Mouse (Mus musculus) cerebellum, adult 2 months (tissue): ENCODE results near the gene Bspry. TPM values are rescaled to one million over a fixed set of nuclear protein-coding genes. Genes with fewer than 3 reads are reported as not detected.

ENCODE experiments used
- DNase-seq, 2 experiments: peaks; one replicate each; pipeline ENCODE4 v3.0.0; 2021
- H3K27ac ChIP-seq: fragments of 200-500 bp; 2 replicates; pipeline ENCODE4 v1.5.1; 2012; ENCODE audit warnings: low read length, control low read depth, inconsistent platforms; ENCODE audit not compliant: insufficient read depth
- H3K27me3 ChIP-seq: fragments of 200-500 bp; 2 replicates; pipeline ENCODE4 v1.6.1; 2012; ENCODE audit warnings: inconsistent platforms, mild to moderate bottlenecking, low read length, moderate library complexity; ENCODE audit not compliant: control insufficient read depth, insufficient read depth
- H3K4me1 ChIP-seq: fragments of 200-500 bp; 2 replicates; pipeline ENCODE4 v1.6.1; 2011; ENCODE audit warnings: low read length; ENCODE audit not compliant: control insufficient read depth, insufficient read depth
- H3K4me3 ChIP-seq: fragments of 200-500 bp; replicated peaks from 2 replicates; pipeline ENCODE3; 2011; ENCODE audit warnings: mild to moderate bottlenecking, low read depth, low read length, control low read depth; ENCODE audit not compliant: insufficient read depth
- CTCF ChIP-seq: fragments of 200-500 bp; IDR thresholded peaks from 2 replicates; pipeline ENCODE4 v1.5.1; 2011; ENCODE audit warnings: low read depth, mild to moderate bottlenecking, control low read depth, low read length, moderate library complexity, borderline replicate concordance; ENCODE audit not compliant: insufficient read depth
- POLR2A ChIP-seq: fragments of 200-500 bp; IDR thresholded peaks from 2 replicates; pipeline ENCODE4 v1.6.1; 2011; ENCODE audit warnings: low read length, control low read depth, borderline replicate concordance; ENCODE audit not compliant: insufficient read depth
- WGBS: fragments of 180-500 bp; shearing (Covaris S2); methylation state at CpG from one replicate; pipeline ENCODE4 v1.1.7; 2018; 5-methylcytosine and 5-hydroxymethylcytosine counted together
- polyA plus RNA-seq: library from polyadenylated mRNA; depleted of rRNA; stranded (reverse); fragments of >200 nt; gene quantifications from 2 replicates; pipeline ENCODE4 v1.2.3, GENCODE M21; 2012

Bspry gene
- polyA plus RNA-seq, 1 experiment = 1.2 TPM

DNA sequence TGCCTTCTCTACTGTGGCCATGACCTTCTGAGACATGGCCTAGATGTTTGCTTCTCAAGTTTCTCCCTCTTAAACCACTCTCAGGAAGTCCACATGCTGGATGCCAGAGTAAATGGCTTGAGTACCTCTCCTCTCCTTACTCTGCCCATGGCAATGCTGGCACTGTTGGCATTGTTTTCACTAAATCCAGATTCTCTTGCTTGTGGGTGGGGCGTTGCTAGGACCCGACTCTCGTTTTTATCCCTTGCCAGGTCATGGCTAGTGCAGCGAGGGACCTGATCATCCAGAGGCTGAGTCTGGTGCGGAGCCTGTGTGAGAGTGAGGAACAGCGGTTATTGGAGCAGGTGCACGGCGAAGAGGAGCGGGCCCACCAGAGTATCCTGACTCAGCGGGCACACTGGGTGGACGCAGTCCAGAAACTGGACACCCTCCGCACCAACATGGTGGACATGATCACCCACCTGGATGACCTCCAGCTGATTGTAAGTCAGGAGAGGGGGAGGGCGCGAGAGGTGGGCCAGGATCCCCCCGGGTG is 6.4 kb downstream of the Bspry start:
- Histone ChIP-seq H3K4me3 (no peak overlapping the region), H3K27me3 (no peaks in the 10 kb centered on the region), H3K4me1 (no peaks in the 10 kb centered on the region), H3K27ac (no peak overlapping the region)
- no peak for TF ChIP-seq CTCF
- no peak for DNase-seq
- WGBS = 84% methylated on average over 15 of the region's 15 CpGs

DNA sequence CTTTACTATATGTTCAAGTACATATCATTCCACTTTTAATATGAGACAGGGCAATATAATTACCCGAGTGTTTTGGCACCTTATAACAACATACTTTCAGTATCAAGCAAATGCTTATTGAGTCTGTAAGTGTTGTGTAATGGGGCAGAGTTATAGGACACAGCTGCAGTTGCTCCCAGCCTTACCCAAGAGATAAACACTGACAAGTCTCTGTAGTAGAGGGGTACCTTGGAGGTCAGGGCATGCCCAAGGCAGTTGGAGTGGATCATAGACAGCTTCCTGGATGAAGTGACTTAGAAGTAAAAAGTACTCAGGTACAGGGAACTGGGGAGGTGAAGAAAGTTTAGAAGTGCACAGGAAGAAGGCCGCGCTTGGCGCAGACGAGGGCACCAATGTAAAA is 7.3 kb downstream of the Bspry start:
- H3K4me1 ChIP-seq = no peaks in the 10 kb centered on the region
- TF ChIP-seq POLR2A = no peak
- TF ChIP-seq CTCF = no peak
- no peak overlapping the region for H3K4me3 ChIP-seq
- no peak overlapping the region for H3K27ac ChIP-seq
- no peaks in the 10 kb centered on the region for H3K27me3 ChIP-seq
- WGBS = 95% methylated on average over 5 of the region's 5 CpGs
- no peak for DNase-seq

DNA sequence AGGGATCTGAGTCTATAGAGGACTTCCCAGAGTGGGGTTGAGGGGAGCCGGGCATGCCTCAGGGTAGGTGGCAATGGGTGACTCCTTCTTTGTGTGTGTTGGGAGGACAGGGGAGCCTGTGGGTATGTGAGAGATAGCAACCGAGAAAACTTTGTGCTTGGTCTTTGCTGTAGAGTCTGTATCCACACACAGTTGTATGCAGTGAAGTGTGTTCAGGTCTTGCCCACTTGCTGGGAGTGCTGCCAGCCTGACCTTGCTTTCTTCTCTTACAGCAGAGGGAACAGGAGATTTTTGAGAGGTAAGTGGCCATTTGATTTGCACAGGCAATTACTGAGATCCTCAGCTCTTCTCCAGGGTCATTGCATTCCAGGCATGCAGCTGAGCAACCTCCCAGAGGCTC is 8.1 kb downstream of the Bspry start:
- TF ChIP-seq POLR2A (no peak), CTCF (no peak)
- no peak overlapping the region for H3K27ac ChIP-seq
- no peaks in the 10 kb centered on the region for H3K27me3 ChIP-seq
- 75% methylated on average over 2 of the region's 2 CpGs for WGBS
- DNase-seq = no peak
- no peak overlapping the region for H3K4me3 ChIP-seq
- no peaks in the 10 kb centered on the region for H3K4me1 ChIP-seq

GRCm38 (mm10) chr4:62492682-62493081 is 12.8 kb downstream of the Bspry start:
- TF ChIP-seq POLR2A = no peak
- TF ChIP-seq CTCF = no peak
- WGBS = 60% methylated on average over 2 of the region's 2 CpGs
- H3K4me1 ChIP-seq = peaks cover 13% of the 10 kb centered on the region
- H3K27me3 ChIP-seq = no peaks in the 10 kb centered on the region
- no peak overlapping the region for H3K4me3 ChIP-seq
- no peak overlapping the region for H3K27ac ChIP-seq
- DNase-seq = no peak

GRCm38 (mm10) chr4:62494230-62494629 is 14.4 kb downstream of the Bspry start:
- no peak overlapping the region for H3K27ac ChIP-seq
- no peak for TF ChIP-seq POLR2A
- TF ChIP-seq CTCF = no peak
- 29% methylated on average over 9 of the region's 9 CpGs for WGBS
- H3K4me1 ChIP-seq = peaks cover 13% of the 10 kb centered on the region
- H3K27me3 ChIP-seq = no peaks in the 10 kb centered on the region
- no peak for DNase-seq
- H3K4me3 ChIP-seq = no peak overlapping the region

- DNase-seq = no peak
- no peak for TF ChIP-seq POLR2A
- no peaks in the 10 kb centered on the region for H3K27me3 ChIP-seq
- no peak overlapping the region for H3K27ac ChIP-seq
- H3K4me3 ChIP-seq = no peak overlapping the region
- 19% methylated on average over 8 of the region's 8 CpGs for WGBS
- peaks cover 13% of the 10 kb centered on the region for H3K4me1 ChIP-seq
These were observed 16.1 kb downstream of the Bspry start for GRCm38 (mm10) chr4:62495946-62496345.

DNA sequence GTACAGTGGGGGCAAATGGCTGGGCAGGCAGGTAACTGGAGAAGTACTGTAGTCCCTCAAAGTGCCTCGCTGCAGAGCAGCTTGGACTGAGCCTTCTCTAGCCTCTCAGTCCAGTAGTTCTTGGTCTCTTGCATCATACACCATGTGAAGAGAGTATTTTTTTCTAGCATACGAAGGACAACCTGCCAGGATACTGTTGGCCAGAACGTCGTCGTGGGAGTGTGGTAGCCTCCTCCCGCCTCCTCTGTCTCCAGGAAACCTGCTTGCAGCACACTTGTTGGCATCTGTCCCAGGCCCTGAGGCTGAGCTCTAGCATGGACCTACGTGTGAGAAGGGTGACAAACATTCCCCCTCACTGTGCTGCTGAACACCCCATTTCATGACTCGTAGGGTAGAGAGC is 17.0 kb downstream of the Bspry start:
- TF ChIP-seq CTCF = no peak
- TF ChIP-seq POLR2A = no peak
- Histone ChIP-seq H3K4me1 (peaks cover 13% of the 10 kb centered on the region), H3K4me3 (no peak overlapping the region), H3K27ac (no peak overlapping the region), H3K27me3 (no peaks in the 10 kb centered on the region)
- peak in 1 of 2 experiments; percentile 53 for DNase-seq
- 17% methylated on average over 8 of the region's 8 CpGs for WGBS

GRCm38 (mm10) chr4:62500799-62501198 is 20.9 kb downstream of the Bspry start:
- WGBS = 94% methylated on average over 4 of the region's 4 CpGs
- peak overlapping the region; percentile 27 for H3K4me3 ChIP-seq
- H3K27ac ChIP-seq = no peak overlapping the region
- peaks cover 13% of the 10 kb centered on the region for H3K4me1 ChIP-seq
- TF ChIP-seq CTCF (no peak), POLR2A (no peak)
- DNase-seq = no peak
- no peaks in the 10 kb centered on the region for H3K27me3 ChIP-seq
